Mouse (Mus musculus) erythroblast, embryonic 14.5 days (primary cell): ENCODE results near the gene Fosb.

Experiments
- GATA1 ChIP-seq: IDR thresholded peaks from 2 replicates; pipeline ENCODE4 v1.6.1; 2012; ENCODE audit warnings: low read length, inconsistent platforms, mixed read lengths
- TAL1 ChIP-seq: IDR thresholded peaks from 3 replicates; pipeline ENCODE4 v1.6.1; 2012; ENCODE audit warnings: low read length, inconsistent platforms, mixed read lengths

GRCm38 (mm10) chr7:19324221-19324620, 14.4 kb upstream of the Fosb start:
- no peak for TF ChIP-seq TAL1
- no peak for TF ChIP-seq GATA1
